Mouse (Mus musculus) MEL (cell line): ENCODE measurements around the gene Ubxn1. TPM values are rescaled to one million over a fixed set of nuclear protein-coding genes. Genes with fewer than 3 reads are reported as not detected.

Experiments used
- DNase-seq: peaks from one replicate; pipeline ENCODE4 v3.0.0; 2011; ENCODE audit warnings: low read depth, low spot score
- H3K27ac ChIP-seq: 2 replicates; pipeline ENCODE4 v1.5.1; 2012; ENCODE audit warnings: low read depth, mild to moderate bottlenecking, control low read depth, low read length, moderate library complexity; ENCODE audit not compliant: control insufficient read depth
- H3K27me3 ChIP-seq, 2 experiments: fragments of 150-350 bp in 1 of 2; sonication (generic) in 1 of 2; 2 replicates each; pipeline ENCODE4 v1.6.1; 2012; ENCODE audit warnings: low read length in 2 of 2, mild to moderate bottlenecking in 2 of 2, improper control_type of control experiment in 1 of 2, moderate library complexity in 1 of 2; ENCODE audit not compliant: insufficient read depth in 2 of 2, control insufficient read depth in 1 of 2
- H3K36me3 ChIP-seq, 2 experiments: 2 replicates each; pipeline ENCODE4 v1.6.1; 2012 to 2014; ENCODE audit warnings: low read length in 2 of 2, improper control_type of control experiment in 1 of 2, inconsistent platforms in 1 of 2, mild to moderate bottlenecking in 1 of 2; ENCODE audit not compliant: insufficient read depth in 2 of 2, control insufficient read depth in 1 of 2
- H3K4me1 ChIP-seq, 2 experiments: fragments of 150-350 bp in 1 of 2; sonication (generic) in 1 of 2; 2 replicates each; pipeline ENCODE4 v1.6.1; 2012; ENCODE audit warnings: low read length in 2 of 2, improper control_type of control experiment in 1 of 2, mild to moderate bottlenecking in 1 of 2; ENCODE audit not compliant: insufficient read depth in 2 of 2, control insufficient read depth in 1 of 2
- H3K4me3 ChIP-seq, 2 experiments: fragments of 150-350 bp in 1 of 2; sonication (generic) in 1 of 2; 2 replicates each; pipeline ENCODE4 v1.5.1; 2012; ENCODE audit warnings: low read depth in 2 of 2, low read length in 2 of 2, mild to moderate bottlenecking in 2 of 2, moderate library complexity in 2 of 2, control low read depth in 1 of 2, improper control_type of control experiment in 1 of 2; ENCODE audit not compliant: control insufficient read depth in 1 of 2, insufficient read depth in 1 of 2
- H3K79me2 ChIP-seq: 2 replicates; pipeline ENCODE4 v1.6.1; 2012; ENCODE audit warnings: mild to moderate bottlenecking, low read length, moderate library complexity; ENCODE audit not compliant: control insufficient read depth, poor library complexity, insufficient read depth
- H3K9ac ChIP-seq: 2 replicates; pipeline ENCODE4 v1.6.1; 2012; ENCODE audit warnings: low read depth, mild to moderate bottlenecking, control low read depth, low read length, moderate library complexity; ENCODE audit not compliant: control insufficient read depth, poor library complexity, severe bottlenecking
- H3K9me3 ChIP-seq: fragments of 150-350 bp; sonication (generic); replicated peaks from 2 replicates; pipeline ENCODE4 v1.6.1; 2012; ENCODE audit warnings: mild to moderate bottlenecking, low read length, improper control_type of control experiment, moderate library complexity; ENCODE audit not compliant: insufficient read depth
- CHD2 ChIP-seq: IDR thresholded peaks from 2 replicates; pipeline ENCODE4 v1.6.1; 2011; ENCODE audit warnings: low read length, improper control_type of control experiment
- CTCF ChIP-seq, 3 experiments: IDR thresholded peaks in 2 of 3; conservative IDR thresholded peaks in 1 of 3; 2 replicates each; pipeline ENCODE4 v1.5.1; 2011 to 2012; ENCODE audit warnings: low read length in 3 of 3, low read depth in 2 of 3, mild to moderate bottlenecking in 2 of 3, improper control_type of control experiment in 1 of 3, inconsistent platforms in 1 of 3, mixed read lengths in 1 of 3, moderate library complexity in 1 of 3; ENCODE audit not compliant: control insufficient read depth in 1 of 3, insufficient read depth in 1 of 3, poor library complexity in 1 of 3, severe bottlenecking in 1 of 3
- E2F4 ChIP-seq: IDR thresholded peaks from 2 replicates; pipeline ENCODE4 v1.6.1; 2011; ENCODE audit warnings: low read depth, low read length, improper control_type of control experiment, borderline replicate concordance
- ETS1 ChIP-seq: IDR thresholded peaks from 2 replicates; pipeline ENCODE4 v1.6.1; 2012; ENCODE audit warnings: low read depth, mild to moderate bottlenecking, inconsistent platforms, low read length, improper control_type of control experiment, moderate library complexity
- GABPA ChIP-seq: IDR thresholded peaks from 2 replicates; pipeline ENCODE4 v1.6.1; 2012; ENCODE audit warnings: low read depth, mild to moderate bottlenecking, inconsistent platforms, low read length, improper control_type of control experiment, moderate library complexity
- GATA1 ChIP-seq: IDR thresholded peaks from 2 replicates; pipeline ENCODE4 v1.6.1; 2011; ENCODE audit warnings: low read depth, low read length, improper control_type of control experiment
- MXI1 ChIP-seq: IDR thresholded peaks from 2 replicates; pipeline ENCODE4 v1.6.1; 2011; ENCODE audit warnings: mild to moderate bottlenecking, low read depth, low read length, improper control_type of control experiment
- NELFE ChIP-seq: IDR thresholded peaks from 2 replicates; pipeline ENCODE4 v1.6.1; 2011; ENCODE audit warnings: low read depth, low read length, improper control_type of control experiment
- POLR2AphosphoS2 ChIP-seq: IDR thresholded peaks from 2 replicates; pipeline ENCODE4 v1.6.1; 2011; ENCODE audit warnings: low read length, improper control_type of control experiment
- POLR2AphosphoS5 ChIP-seq: IDR thresholded peaks from 2 replicates; pipeline ENCODE4 v1.6.1; 2012; ENCODE audit warnings: low read depth, borderline replicate concordance, mild to moderate bottlenecking, inconsistent platforms, low read length, moderate library complexity, mixed read lengths
- SIN3A ChIP-seq: IDR thresholded peaks from 2 replicates; pipeline ENCODE4 v1.6.1; 2012; ENCODE audit warnings: low read length, improper control_type of control experiment, inconsistent platforms
- SMC3 ChIP-seq: IDR thresholded peaks from 2 replicates; pipeline ENCODE4 v1.6.1; 2011; ENCODE audit warnings: low read depth, low read length, improper control_type of control experiment
- UBTF ChIP-seq: IDR thresholded peaks from 2 replicates; pipeline ENCODE4 v1.6.1; 2012; ENCODE audit warnings: low read depth, mild to moderate bottlenecking, inconsistent platforms, low read length, improper control_type of control experiment, moderate library complexity, borderline replicate concordance; ENCODE audit not compliant: insufficient read depth
- USF2 ChIP-seq, 2 experiments: IDR thresholded peaks; 2 replicates each; pipeline ENCODE4 v1.6.1; 2011 to 2012; ENCODE audit warnings: improper control_type of control experiment in 2 of 2, low read length in 2 of 2, borderline replicate concordance in 1 of 2, inconsistent platforms in 1 of 2, low read depth in 1 of 2, mild to moderate bottlenecking in 1 of 2; ENCODE audit not compliant: insufficient read depth in 1 of 2
- ZC3H11A ChIP-seq: IDR thresholded peaks from 2 replicates; pipeline ENCODE4 v1.6.1; 2012; ENCODE audit warnings: low read depth, mild to moderate bottlenecking, inconsistent platforms, low read length, improper control_type of control experiment
- ZKSCAN1 ChIP-seq: IDR thresholded peaks from 2 replicates; pipeline ENCODE4 v1.6.1; 2012; ENCODE audit warnings: low read depth, mild to moderate bottlenecking, inconsistent platforms, low read length, improper control_type of control experiment, moderate library complexity
- ZMIZ1 ChIP-seq: IDR thresholded peaks from 2 replicates; pipeline ENCODE4 v1.6.1; 2012; ENCODE audit warnings: low read depth, mild to moderate bottlenecking, inconsistent platforms, low read length, improper control_type of control experiment, moderate library complexity
- ZNF384 ChIP-seq: IDR thresholded peaks from 2 replicates; pipeline ENCODE4 v1.6.1; 2012; ENCODE audit warnings: low read depth, mild to moderate bottlenecking, inconsistent platforms, low read length, improper control_type of control experiment
- polyA plus RNA-seq, 2 experiments: library from polyadenylated mRNA; stranded (reverse) in 1 of 2; unstranded in 1 of 2; fragments of >175 nt in 1 of 2; fragments of >200 nt in 1 of 2; gene quantifications; 2 replicates each; pipeline versions ENCODE4 v1.2.1 to v1.2.4; 2012; ENCODE audit warnings: low replicate concordance in 2 of 2, low read depth in 1 of 2; ENCODE audit not compliant: insufficient read length in 2 of 2, insufficient read depth in 1 of 2, missing spikeins in 1 of 2
- total RNA-seq: library from RNA; depleted of rRNA; stranded (reverse); fragments of 300-350 nt; gene quantifications from 2 replicates; pipeline ENCODE4 v1.2.3, GENCODE M21; 2012

Gene Ubxn1
- total and polyA plus RNA-seq, 3 experiments, result 187 to 366 TPM; not detected in 1

- H3K4me1 ChIP-seq, result peaks cover 3 to 17% of the 10 kb centered on the region in 2 experiments
- peak overlapping the region; percentile 56 to 64 for H3K4me3 ChIP-seq
- DNase-seq, result no peak
- no peaks in the 10 kb centered on the region; the same call in 1 of the 2 replicates for H3K79me2 ChIP-seq
- no peaks in the 10 kb centered on the region for H3K9me3 ChIP-seq
- TF ChIP-seq NELFE (no peak), ETS1 (no peak), ZMIZ1 (no peak), MXI1 (no peak), CTCF (IDR thresholded peaks at IDR 0.05 in 2 of 3, conservative IDR thresholded peaks at IDR 0.05 in 1 of 3; ENCODE audit: control insufficient read depth in 1 of 3, insufficient read depth in 1 of 3, low read depth in 2 of 3, low read length in 3 of 3, poor library complexity in 1 of 3, severe bottlenecking in 1 of 3) (no peak), E2F4 (no peak)
- no peaks in the 10 kb centered on the region for H3K27me3 ChIP-seq
- H3K36me3 ChIP-seq, result peaks cover 6 to 14% of the 10 kb centered on the region in 2 experiments
- peak overlapping the region; percentile 92; the same call in 1 of the 2 replicates for H3K27ac ChIP-seq
- H3K9ac ChIP-seq, result peak overlapping the region; percentile 91
Observed at GRCm38 (mm10) chr19:8838041-8838730, 33.1 kb upstream of the Ubxn1 start.

- no peak for DNase-seq
- Histone ChIP-seq H3K9ac (peak within 1 kb of the TSS; percentile 91), H3K9me3 (no peaks in the 10 kb centered on the region), H3K27ac (no peak within 1 kb of the TSS; the same call in 1 of the 2 replicates), H3K4me3 (peak within 1 kb of the TSS; percentile 77 to 96), H3K4me1 (peaks cover 3 to 17% of the 10 kb centered on the region in 2 experiments), H3K27me3 (no peaks in the 10 kb centered on the region), H3K79me2 (no peaks in the 10 kb centered on the region; the same call in 1 of the 2 replicates), H3K36me3 (peaks cover 2 to 14% of the 10 kb centered on the region in 2 experiments)
- TF ChIP-seq UBTF (no peak), GATA1 (no peak), SMC3 (no peak), ZNF384 (no peak), ZMIZ1 (no peak), SIN3A (no peak), USF2 (IDR thresholded peaks at IDR 0.05; ENCODE audit: borderline replicate concordance in 1 of 2, insufficient read depth in 1 of 2, low read depth in 1 of 2, low read length in 2 of 2) (no peak), ETS1 (no peak), E2F4 (no peak), ZKSCAN1 (no peak), ZC3H11A (no peak), POLR2AphosphoS5 (no peak), POLR2AphosphoS2 (no peak), CHD2 (no peak), GABPA (no peak)
Observed at GRCm38 (mm10) chr19:8839103-8839907, 32.0 kb upstream of the Ubxn1 start, which contains the start of gene Gng3. Gene Gng3, minus strand, starts transcription at chr19:8839194.
